Mouse (Mus musculus) bone marrow macrophage, adult 2 months (primary cell): ENCODE measurements at regions not wholly inside any gene's neighbourhood (a gene's known extent, or its start where the extent isn't known, plus 50 kb on each side); places are given as distances from the start of the nearest gene placed in this dataset.

Source experiments
- CTCF ChIP-seq: IDR thresholded peaks from 2 replicates; pipeline ENCODE4 v1.5.1; 2012; ENCODE audit warnings: low read depth, mild to moderate bottlenecking, low read length, moderate library complexity
- POLR2A ChIP-seq: IDR thresholded peaks from 2 replicates; pipeline ENCODE4 v1.6.1; 2012; ENCODE audit warnings: mild to moderate bottlenecking, low read depth, low read length, borderline replicate concordance

- TF ChIP-seq POLR2A (no peak), CTCF (no peak)
Observed at GRCm38 (mm10) chrX:12851684-12852083, 89.8 kb upstream of the Med14 start.
